Mouse (Mus musculus): ENCODE data around the gene Ebf4. TPM values are rescaled to one million over a fixed set of nuclear protein-coding genes. Genes with fewer than 3 reads are reported as not detected.
"Not testable (repeated sequence)": the region's sequence is repeated elsewhere in the genome, so short reads cannot be mapped to it uniquely, and the experiment has no call there.

The Ebf4 gene
- polyA plus RNA-seq, 1 experiment from 2014 or later: 0.64 TPM

- Histone ChIP-seq H3K27me3 (replicated peaks) (peaks cover 35% of the 10 kb centered on the region), H3K27ac (replicated peaks) (no peak overlapping the region), H3K4me1 (no peaks in the 10 kb centered on the region), H3K9ac (no peak overlapping the region), H3K9me3 (no peaks in the 10 kb centered on the region), H3K4me3 (no peak overlapping the region), H3K36me3 (no peaks in the 10 kb centered on the region), H3K4me2 (no peak overlapping the region)
- no peak for ATAC-seq (ENCODE audit: extremely low read depth, insufficient number of reproducible peaks, low FRiP score, low TSS enrichment)
- WGBS: 88% methylated on average over 8 of the region's 8 CpGs
These were observed 58.4 kb downstream of the Ebf4 start for GRCm38 (mm10) chr2:130353411-130353810.

GRCm38 (mm10) chr2:130353889-130354288 is 58.9 kb downstream of the Ebf4 start:
- Histone ChIP-seq H3K4me2 (no peak overlapping the region), H3K27me3 (replicated peaks) (peaks cover 40% of the 10 kb centered on the region), H3K4me1 (no peaks in the 10 kb centered on the region), H3K9ac (no peak overlapping the region), H3K4me3 (no peak overlapping the region), H3K9me3 (no peaks in the 10 kb centered on the region), H3K27ac (replicated peaks) (no peak overlapping the region), H3K36me3 (no peaks in the 10 kb centered on the region)
- no peak for ATAC-seq (ENCODE audit: extremely low read depth, insufficient number of reproducible peaks, low FRiP score, low TSS enrichment)
- WGBS: 61% methylated on average over 3 of the region's 3 CpGs

GRCm38 (mm10) chr2:130357551-130357950 is 62.6 kb downstream of the Ebf4 start:
- H3K27ac ChIP-seq (replicated peaks): no peak overlapping the region
- no peak overlapping the region for H3K4me2 ChIP-seq
- H3K4me1 ChIP-seq: peaks cover 4% of the 10 kb centered on the region; the same call in 1 of the 2 replicates
- H3K36me3 ChIP-seq: no peaks in the 10 kb centered on the region
- ATAC-seq (ENCODE audit: extremely low read depth, insufficient number of reproducible peaks, low FRiP score, low TSS enrichment): no peak
- no peak overlapping the region for H3K9ac ChIP-seq
- 77% methylated on average over 5 of the region's 5 CpGs for WGBS
- H3K27me3 ChIP-seq (replicated peaks): peaks cover 68% of the 10 kb centered on the region
- H3K4me3 ChIP-seq: no peak overlapping the region
- H3K9me3 ChIP-seq: no peaks in the 10 kb centered on the region

- no peaks in the 10 kb centered on the region for H3K9me3 ChIP-seq
- no peak overlapping the region for H3K4me3 ChIP-seq
- no peak overlapping the region for H3K4me2 ChIP-seq
- 10% methylated on average over 5 of the region's 5 CpGs for WGBS
- no peak overlapping the region for H3K27ac ChIP-seq (replicated peaks)
- H3K4me1 ChIP-seq: peaks cover 4% of the 10 kb centered on the region; the same call in 1 of the 2 replicates
- no peak for ATAC-seq (ENCODE audit: extremely low read depth, insufficient number of reproducible peaks, low FRiP score, low TSS enrichment)
- no peak overlapping the region for H3K9ac ChIP-seq
- H3K36me3 ChIP-seq: no peaks in the 10 kb centered on the region
- peaks cover 74% of the 10 kb centered on the region for H3K27me3 ChIP-seq (replicated peaks)
These were observed 63.9 kb downstream of the Ebf4 start for GRCm38 (mm10) chr2:130358852-130359251.

- no peak for ATAC-seq (ENCODE audit: extremely low read depth, insufficient number of reproducible peaks, low FRiP score, low TSS enrichment)
- Histone ChIP-seq H3K4me2 (no peak overlapping the region), H3K27ac (replicated peaks) (no peak overlapping the region), H3K4me1 (peaks cover 15% of the 10 kb centered on the region), H3K9ac (no peak overlapping the region), H3K27me3 (replicated peaks) (peaks cover 94% of the 10 kb centered on the region), H3K4me3 (no peak overlapping the region), H3K36me3 (no peaks in the 10 kb centered on the region), H3K9me3 (no peaks in the 10 kb centered on the region)
- WGBS: under 1% methylated on average over 14 of the region's 14 CpGs
These were observed 67.6 kb downstream of the Ebf4 start for GRCm38 (mm10) chr2:130362511-130363026.

GRCm38 (mm10) chr2:130365211-130366094 is 70.5 kb downstream of the Ebf4 start:
- ATAC-seq (ENCODE audit: extremely low read depth, insufficient number of reproducible peaks, low FRiP score, low TSS enrichment): no peak
- H3K9ac ChIP-seq: peak overlapping the region; percentile 77
- peaks cover 80% of the 10 kb centered on the region for H3K27me3 ChIP-seq (replicated peaks)
- H3K9me3 ChIP-seq: no peaks in the 10 kb centered on the region
- H3K4me2 ChIP-seq: peak overlapping the region; percentile 89
- no peaks in the 10 kb centered on the region for H3K36me3 ChIP-seq
- H3K27ac ChIP-seq (replicated peaks): no peak overlapping the region
- peaks cover 15% of the 10 kb centered on the region for H3K4me1 ChIP-seq
- H3K4me3 ChIP-seq: peak overlapping the region; percentile 60
- 4% methylated on average over 30 of the region's 30 CpGs for WGBS

- Histone ChIP-seq H3K4me3 (no peak overlapping the region), H3K4me1 (peaks cover 11% of the 10 kb centered on the region), H3K9me3 (no peaks in the 10 kb centered on the region), H3K9ac (no peak overlapping the region), H3K4me2 (no peak overlapping the region), H3K36me3 (no peaks in the 10 kb centered on the region), H3K27me3 (replicated peaks) (peaks cover 61% of the 10 kb centered on the region), H3K27ac (replicated peaks) (no peak overlapping the region)
- WGBS: 53% methylated on average over 4 of the region's 4 CpGs
- ATAC-seq (ENCODE audit: extremely low read depth, insufficient number of reproducible peaks, low FRiP score, low TSS enrichment): no peak
These were observed 72.4 kb downstream of the Ebf4 start for GRCm38 (mm10) chr2:130367386-130367785.

- H3K4me1 ChIP-seq; ATAC-seq (ENCODE audit: extremely low read depth, insufficient number of reproducible peaks, low FRiP score, low TSS enrichment); H3K9me3 ChIP-seq; H3K4me2 ChIP-seq; H3K4me3 ChIP-seq; H3K27ac ChIP-seq (replicated peaks); H3K36me3 ChIP-seq; H3K9ac ChIP-seq: not testable (repeated sequence)
- peaks cover 22% of the 10 kb centered on the region; the same call in 1 of the 2 replicates for H3K27me3 ChIP-seq (replicated peaks)
- WGBS: 18% methylated on average over 1 of the region's 1 CpGs
These were observed 78.1 kb downstream of the Ebf4 start for GRCm38 (mm10) chr2:130373026-130373425.

- no peaks in the 10 kb centered on the region for H3K36me3 ChIP-seq
- no peak overlapping the region for H3K4me2 ChIP-seq
- H3K27me3 ChIP-seq (replicated peaks): peaks cover 16% of the 10 kb centered on the region
- no peaks in the 10 kb centered on the region for H3K4me1 ChIP-seq
- no peaks in the 10 kb centered on the region for H3K9me3 ChIP-seq
- H3K27ac ChIP-seq (replicated peaks): no peak overlapping the region
- ATAC-seq (ENCODE audit: extremely low read depth, insufficient number of reproducible peaks, low FRiP score, low TSS enrichment): no peak
- no peak overlapping the region for H3K4me3 ChIP-seq
- H3K9ac ChIP-seq: no peak overlapping the region
- 67% methylated on average over 4 of the region's 4 CpGs for WGBS
These were observed 80.0 kb downstream of the Ebf4 start for GRCm38 (mm10) chr2:130374951-130375350.

- Histone ChIP-seq H3K27me3 (replicated peaks) (peaks cover 24% of the 10 kb centered on the region), H3K27ac (replicated peaks) (no peak overlapping the region), H3K4me3 (no peak overlapping the region), H3K4me2 (no peak overlapping the region), H3K4me1 (no peaks in the 10 kb centered on the region), H3K36me3 (no peaks in the 10 kb centered on the region), H3K9ac (no peak overlapping the region), H3K9me3 (no peaks in the 10 kb centered on the region; the same call in 1 of the 2 replicates)
- WGBS: 59% methylated on average over 3 of the region's 3 CpGs
- ATAC-seq (ENCODE audit: extremely low read depth, insufficient number of reproducible peaks, low FRiP score, low TSS enrichment): no peak
These were observed 88.2 kb downstream of the Ebf4 start for GRCm38 (mm10) chr2:130383205-130383604.

- ATAC-seq (ENCODE audit: extremely low read depth, insufficient number of reproducible peaks, low FRiP score, low TSS enrichment): no peak
- H3K4me2 ChIP-seq: no peak overlapping the region
- H3K9ac ChIP-seq: no peak overlapping the region
- peaks cover 23% of the 10 kb centered on the region for H3K27me3 ChIP-seq (replicated peaks)
- 72% methylated on average over 6 of the region's 6 CpGs for WGBS
- H3K4me3 ChIP-seq: no peak overlapping the region
- H3K4me1 ChIP-seq: no peaks in the 10 kb centered on the region
- no peaks in the 10 kb centered on the region; the same call in 1 of the 2 replicates for H3K9me3 ChIP-seq
- 0 out of 2 replicates have a peak, but pooled peaks cover under 1% of the 10 kb centered on the region for H3K36me3 ChIP-seq
- H3K27ac ChIP-seq (replicated peaks): no peak overlapping the region
These were observed 88.9 kb downstream of the Ebf4 start for GRCm38 (mm10) chr2:130383895-130384294.
